Mouse (Mus musculus) layer of hippocampus, adult 2 months (tissue): ENCODE data around the gene Dock8. TPM values are rescaled to one million over a fixed set of nuclear protein-coding genes. Genes with fewer than 3 reads are reported as not detected.

Source experiments
- DNase-seq, 2 experiments: peaks; one replicate each; pipeline ENCODE4 v3.0.0; 2022; ENCODE audit warnings: low spot score in 2 of 2
- H3K27ac ChIP-seq: fragments of 200-600 bp; 2 replicates; pipeline ENCODE4 v1.8.1; 2022
- H3K4me3 ChIP-seq: fragments of 200-600 bp; 2 replicates; pipeline ENCODE4 v1.8.1; 2022; ENCODE audit warnings: mild to moderate bottlenecking
- CTCF ChIP-seq: fragments of 200-600 bp; conservative IDR thresholded peaks from 2 replicates; pipeline ENCODE4 v1.8.1; 2022; ENCODE audit warnings: antibody characterized with exemption, mild to moderate bottlenecking, moderate library complexity
- total RNA-seq, 2 experiments: library from RNA; stranded (reverse); gene quantifications; 2 replicates each; pipeline ENCODE4 v1.2.3; 2021

Gene Dock8
- total RNA-seq, 2 experiments from 2014 or later = 3.0 to 4.5 TPM

DNA sequence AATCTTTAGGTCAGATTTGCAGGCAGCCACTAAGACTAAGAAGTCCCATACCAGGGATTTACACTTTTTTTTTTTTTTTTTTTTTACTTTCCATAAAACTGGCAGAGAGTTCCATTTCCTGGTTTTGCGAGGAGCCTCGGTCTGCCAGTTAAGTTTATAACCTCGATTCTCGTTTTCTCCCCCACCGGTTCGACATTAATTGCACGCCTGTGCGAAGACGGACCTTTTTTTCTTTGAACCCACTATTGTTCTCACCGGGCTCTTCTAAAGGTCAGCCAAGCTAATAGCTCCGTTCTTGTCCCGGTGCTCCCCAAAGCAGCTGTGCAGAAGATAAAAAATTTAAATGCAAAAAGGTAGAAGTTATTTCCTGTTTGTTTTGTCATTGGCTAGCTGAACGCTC is 249.9 kb downstream of the Dock8 start:
- DNase-seq = no peak
- TF ChIP-seq CTCF = no peak
- H3K27ac ChIP-seq = peak overlapping the region; percentile 10; the same call in 1 of the 2 replicates
- no peak overlapping the region for H3K4me3 ChIP-seq

DNA sequence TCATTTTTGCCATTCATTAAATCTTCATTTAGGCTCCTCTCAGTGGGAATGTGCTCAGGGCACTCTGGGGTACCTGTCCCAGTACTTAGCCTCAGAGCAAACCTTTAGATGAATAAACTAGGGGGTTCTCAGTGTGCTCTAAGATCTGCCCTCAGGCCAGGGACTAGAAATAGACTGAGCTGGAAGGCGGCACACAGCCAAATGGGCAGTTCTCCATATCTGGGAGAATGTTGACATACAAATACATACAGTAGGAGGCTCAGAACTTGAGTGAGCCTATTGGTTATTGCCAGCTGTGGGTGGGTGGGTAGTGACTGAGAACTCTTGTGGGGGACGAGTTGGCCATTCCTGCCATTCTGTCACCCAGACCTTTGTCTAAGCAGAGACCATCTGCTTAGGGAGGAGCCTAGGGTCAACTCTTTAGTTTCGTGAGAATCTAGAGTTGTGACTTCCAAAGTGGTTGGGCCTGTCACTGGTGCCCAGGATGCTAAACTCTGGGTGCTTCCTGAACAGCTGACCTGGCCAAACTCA is 252.3 kb downstream of the Dock8 start:
- no peak for TF ChIP-seq CTCF
- Histone ChIP-seq H3K27ac (no peak overlapping the region), H3K4me3 (no peak overlapping the region)
- DNase-seq = no peak

Other genes with a start within 250 kb of the Dock8 start
- 1 to 10 TPM; 4.4 TPM for gene Pgm5, start 137.7 kb upstream of the Dock8 start, total RNA-seq
- 100 to 1,000 TPM; 175 to 180 TPM for gene Gm10053, start 123.8 kb upstream of the Dock8 start, total RNA-seq
- gene Foxd4, start 98.3 kb upstream of the Dock8 start, total RNA-seq = not detected
- gene Cbwd1, start 37.9 kb upstream of the Dock8 start, total RNA-seq = 10 to 100 TPM; 14.8 to 16.4 TPM
- 10 to 100 TPM; 18.5 to 20.1 TPM for gene Kank1, start 237.4 kb downstream of the Dock8 start, total RNA-seq